In the genomic region with DNA sequence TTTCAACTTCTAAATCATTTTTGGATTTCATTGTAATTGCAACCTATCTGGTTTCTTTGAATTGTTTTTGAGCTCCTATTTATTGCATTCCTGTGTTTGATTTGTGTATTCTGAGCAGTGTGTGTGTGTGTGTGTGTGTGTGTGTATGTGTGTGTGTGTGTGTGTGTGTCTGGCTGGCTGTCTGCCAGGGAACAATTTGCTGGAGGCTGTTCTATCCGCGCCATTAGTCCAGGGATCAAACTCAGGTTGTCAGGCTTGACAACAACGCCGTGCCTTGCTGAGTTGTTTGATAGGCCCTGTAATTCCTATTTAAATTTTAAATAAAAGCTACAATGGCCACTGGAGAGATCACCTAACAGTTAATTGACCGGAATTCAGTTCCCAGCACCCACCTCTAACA, we compare ENCODE assay signal across 18 mouse cellular contexts. TPM values are rescaled to one million over a fixed set of nuclear protein-coding genes. Genes with fewer than 3 reads are reported as not detected.
DNase-seq lines count a peak whose midpoint lies in the region; ATAC-seq lines count a peak whose summit lies in the region.
"Had no signal": no experiment of that assay in that cellular context is flagged by ENCODE, and none has a peak within 500 bp of the region (broad histone marks: within the 10 kb centered on the region; RNA-seq: fewer than 3 reads in every experiment).

No protein-coding gene starts in this region.

- H3K4me3 ChIP-seq in forebrain, embryonic 12.5 days (replicated peaks), result no peak overlapping the region
- H3K4me3 ChIP-seq in forebrain, embryonic 13.5 days, result no peak overlapping the region
- H3K4me3 ChIP-seq: hindbrain, embryonic 13.5 days had no signal

- H3K9ac ChIP-seq in forebrain, embryonic 12.5 days, result no peak overlapping the region
- H3K9ac ChIP-seq in forebrain, embryonic 13.5 days, result no peak overlapping the region
- H3K9ac ChIP-seq: hindbrain, embryonic 13.5 days had no signal

- H3K27ac ChIP-seq in forebrain, embryonic 12.5 days, result no peak overlapping the region
- H3K27ac ChIP-seq in forebrain, embryonic 13.5 days, result no peak overlapping the region
- H3K27ac ChIP-seq: hindbrain, embryonic 13.5 days had no signal

- 53% methylated on average over 5 of the region's 5 CpGs for WGBS in forebrain, embryonic 12.5 days
- 50% methylated on average over 5 of the region's 5 CpGs for WGBS in forebrain, embryonic 13.5 days

- peak; percentile 30 for DNase-seq in kidney, adult 9 months
- no peak for DNase-seq in kidney, adult 11 months
- DNase-seq in ovary, postnatal 14 days (ENCODE audit: low spot score), result peak; percentile 20
- DNase-seq in ovary, postnatal 10 days (ENCODE audit: low spot score), result no peak
- DNase-seq in kidney, postnatal 36 days, result peak; percentile 27 to 65
- DNase-seq in MN1 (ENCODE audit: low spot score), result no peak
- DNase-seq: adrenal gland, postnatal 25 days; gastrocnemius, postnatal 25 days; heart, postnatal 10 days; right cerebral cortex, postnatal 25 days; thymus, adult 18-20 months had no signal

- H3K4me1 ChIP-seq in forebrain, embryonic 12.5 days, result no peaks in the 10 kb centered on the region
- H3K4me1 ChIP-seq in forebrain, embryonic 13.5 days, result no peaks in the 10 kb centered on the region
- H3K4me1 ChIP-seq: hindbrain, embryonic 13.5 days had no signal

- no peak overlapping the region for H3K4me2 ChIP-seq in forebrain, embryonic 12.5 days
- H3K4me2 ChIP-seq in forebrain, embryonic 13.5 days, result no peak overlapping the region
- H3K4me2 ChIP-seq: heart, embryonic 11.5 days; hindbrain, embryonic 13.5 days had no signal

- ATAC-seq in forebrain, embryonic 12.5 days (ENCODE audit: low FRiP score), result peak; percentile 30; the same call in 1 of the 2 replicates
- ATAC-seq in forebrain, embryonic 13.5 days, result no peak
- ATAC-seq: forebrain, embryonic 16.5 days; lung, postnatal 0 days had no signal

- H3K36me3 ChIP-seq in forebrain, embryonic 12.5 days (replicated peaks), result peaks cover 72% of the 10 kb centered on the region
- peaks cover 75% of the 10 kb centered on the region for H3K36me3 ChIP-seq in forebrain, embryonic 13.5 days (ENCODE audit: poor library complexity, severe bottlenecking)

- H3K27me3 ChIP-seq in forebrain, embryonic 12.5 days, result no peaks in the 10 kb centered on the region
- no peaks in the 10 kb centered on the region for H3K27me3 ChIP-seq in forebrain, embryonic 13.5 days
- H3K27me3 ChIP-seq: hindbrain, embryonic 13.5 days had no signal

- H3K9me3 ChIP-seq in forebrain, embryonic 12.5 days, result no peaks in the 10 kb centered on the region
- no peaks in the 10 kb centered on the region for H3K9me3 ChIP-seq in forebrain, embryonic 13.5 days (replicated peaks)
- H3K9me3 ChIP-seq: G1E; hindbrain, embryonic 13.5 days had no signal

RNA-seq across cellular contexts. Expression of a gene that starts 26.7 kb away (rescaled TPM):
- polyA plus RNA-seq in forebrain, embryonic 12.5 days (2016; fragmentation: Nextera tagmentation; extraction: Ambion mirVana), result 15.7 and 16.3 TPM in 2 replicates
- polyA plus RNA-seq in forebrain, embryonic 13.5 days (2015; fragmentation: Nextera tagmentation; extraction: Ambion mirVana), result 10.3 and 11.3 TPM in 2 replicates

Comparison
In these comparisons a context has a peak if more than half of its experiments do, and no peak if none do; other contexts are left out.
1. DNase-seq: peak in kidney, adult 9 months (single experiment), ovary, postnatal 14 days (single experiment) and kidney, postnatal 36 days (2 of 2); none in kidney, adult 11 months (single experiment), ovary, postnatal 10 days (single experiment) and MN1 (single experiment).